Mouse (Mus musculus) ovary, adult 2 months (tissue): ENCODE data around the gene Mettl5. TPM values are rescaled to one million over a fixed set of nuclear protein-coding genes. Genes with fewer than 3 reads are reported as not detected.

Experiments
- polyA plus RNA-seq: library from polyadenylated mRNA; depleted of rRNA; stranded (reverse); fragments of >200 nt; gene quantifications from 2 replicates; pipeline ENCODE4 v1.2.3, GENCODE M21; 2012; rRNA removed

Mettl5 gene
- polyA plus RNA-seq, result 1.8 and 5.2 TPM in 2 replicates

GRCm38 (mm10) chr2:69885451-69886305, at the start of gene Mettl5:
Gene Mettl5 (minus strand): TSS chr2:69885615.

GRCm38 (mm10) chr2:69897039-69897617, 11.7 kb upstream of the Mettl5 start, which contains the start of gene Ubr3:
Gene Ubr3 (plus strand): TSS chr2:69897246.

DNA sequence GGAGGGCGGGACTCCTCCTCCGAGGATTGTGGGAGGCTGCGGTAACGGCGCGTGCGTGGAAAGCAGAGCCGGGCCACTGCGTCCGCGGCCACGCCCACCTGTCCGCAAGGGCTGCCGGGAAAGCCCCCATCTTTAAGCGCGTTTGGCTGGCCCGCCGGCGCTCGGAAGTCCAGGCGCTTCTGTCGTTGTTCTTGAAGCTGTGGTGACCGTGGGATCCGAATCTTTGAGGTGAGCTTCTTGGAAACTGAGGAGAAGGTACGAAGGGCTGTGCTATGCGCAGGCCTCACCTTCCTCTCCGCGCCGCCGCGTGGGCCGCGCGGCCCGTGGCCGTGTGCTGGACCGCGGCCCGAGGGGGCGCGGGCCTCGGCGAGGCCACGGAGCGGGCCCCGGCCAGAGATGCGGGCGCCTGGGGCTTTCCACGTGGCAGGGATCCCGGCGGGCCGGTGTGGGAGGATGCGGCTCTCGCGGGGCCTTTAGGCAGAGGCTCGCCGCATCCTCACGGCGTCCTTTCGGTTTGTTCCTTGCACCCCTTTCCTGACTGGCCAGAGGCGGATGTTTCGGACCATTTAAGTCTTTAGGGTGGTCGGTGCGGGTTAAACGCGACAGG, 23.8 kb downstream of the Mettl5 start, which contains the start of gene Ssb:
Gene Ssb, plus strand, starts transcription at position 78 of the 607 bp plus-strand sequence.

DNA sequence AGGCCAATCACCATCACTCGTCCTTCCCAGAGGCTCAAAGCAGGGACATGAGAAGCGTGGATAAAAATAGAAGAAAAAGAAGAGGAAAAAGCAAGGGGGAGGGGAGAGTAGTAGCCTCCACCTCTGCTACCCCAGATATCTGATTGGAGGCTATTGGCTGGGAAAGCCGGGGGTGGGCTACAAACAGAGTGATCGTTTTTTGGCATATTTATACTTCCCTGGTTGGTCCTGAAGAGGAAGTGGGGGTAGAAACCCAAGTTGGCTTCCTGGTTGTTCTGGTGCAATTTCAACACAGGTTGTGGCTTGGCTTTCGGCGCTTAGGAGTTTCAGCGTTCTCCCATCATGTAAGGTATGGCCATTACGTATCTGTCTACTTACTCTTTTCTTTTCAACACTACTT, 63.7 kb downstream of the Mettl5 start, which contains the start of gene Klhl23:
Gene Klhl23, plus strand, starts transcription at position 234 of the 400 bp plus-strand sequence.

Other genes starting within 250 kb of the Mettl5 start
- 0.94 and 1.5 TPM in 2 replicates for gene Bbs5, start 238.4 kb downstream of the Mettl5 start, polyA plus RNA-seq
- gene Klhl41, start 215.5 kb downstream of the Mettl5 start, polyA plus RNA-seq, result not detected in 2 replicates
- gene Fastkd1, start 172.1 kb downstream of the Mettl5 start, polyA plus RNA-seq, result 3.8 and 4.6 TPM in 2 replicates
- gene Ppig, start 163.1 kb downstream of the Mettl5 start, polyA plus RNA-seq, result 0.51 and 1.1 TPM in 2 replicates
- 0.31 TPM in 1 of 2 replicates, not detected in the other for gene Ccdc173, start 96.0 kb downstream of the Mettl5 start, polyA plus RNA-seq
- 89.7 and 96.6 TPM in 2 replicates for gene Phospho2, start 96.0 kb downstream of the Mettl5 start, polyA plus RNA-seq
- gene Klhl23, start 63.7 kb downstream of the Mettl5 start, polyA plus RNA-seq, result 8.7 and 10.2 TPM in 2 replicates
- 0.47 and 0.54 TPM in 2 replicates for gene Ssb, start 24.1 kb downstream of the Mettl5 start, polyA plus RNA-seq
- gene Ubr3, start 11.6 kb upstream of the Mettl5 start, polyA plus RNA-seq, result 10.5 and 15.0 TPM in 2 replicates
- 0.77 and 1.3 TPM in 2 replicates for gene Myo3b, start 153.5 kb upstream of the Mettl5 start, polyA plus RNA-seq